Mouse (Mus musculus): ENCODE results near the gene Gm20441. TPM values are rescaled to one million over a fixed set of nuclear protein-coding genes. Genes with fewer than 3 reads are reported as not detected.

Gm20441 gene
- polyA plus RNA-seq, 1 experiment from 2014 or later = not detected

DNA sequence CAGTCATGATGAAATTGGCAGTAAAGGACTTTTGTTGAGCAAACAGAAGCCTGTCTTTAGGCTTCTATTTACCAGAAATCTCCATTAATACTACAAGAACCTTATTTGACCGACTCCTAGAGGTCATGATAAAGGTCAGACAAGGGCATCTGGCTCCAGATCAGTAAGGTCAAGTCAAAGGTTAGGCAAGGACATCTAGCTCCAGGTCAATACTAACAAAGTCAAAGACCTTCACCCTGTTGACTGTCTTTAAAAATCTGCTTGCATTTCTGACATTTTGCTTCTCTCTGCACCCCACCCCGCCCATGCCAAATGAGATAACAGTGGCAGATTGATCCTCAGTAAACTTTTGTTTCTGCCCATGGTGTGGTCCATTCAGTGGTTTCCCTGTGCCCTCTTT lies 23.5 kb upstream of the Gm20441 start:
- WGBS = 62% methylated on average over 2 of the region's 2 CpGs
- Histone ChIP-seq H3K4me2 (no peak overlapping the region), H3K36me3 (no peaks in the 10 kb centered on the region), H3K4me3 (no peak overlapping the region), H3K4me1 (replicated peaks) (no peaks in the 10 kb centered on the region), H3K27me3 (replicated peaks) (0 out of 2 replicates have a peak, but pooled peaks cover 7% of the 10 kb centered on the region), H3K27ac (ENCODE audit: poor library complexity, severe bottlenecking) (no peak overlapping the region), H3K9ac (no peak overlapping the region), H3K9me3 (replicated peaks) (peaks cover 3% of the 10 kb centered on the region; the same call in 1 of the 2 replicates)
- no peak for ATAC-seq (ENCODE audit: insufficient number of reproducible peaks, low FRiP score)

DNA sequence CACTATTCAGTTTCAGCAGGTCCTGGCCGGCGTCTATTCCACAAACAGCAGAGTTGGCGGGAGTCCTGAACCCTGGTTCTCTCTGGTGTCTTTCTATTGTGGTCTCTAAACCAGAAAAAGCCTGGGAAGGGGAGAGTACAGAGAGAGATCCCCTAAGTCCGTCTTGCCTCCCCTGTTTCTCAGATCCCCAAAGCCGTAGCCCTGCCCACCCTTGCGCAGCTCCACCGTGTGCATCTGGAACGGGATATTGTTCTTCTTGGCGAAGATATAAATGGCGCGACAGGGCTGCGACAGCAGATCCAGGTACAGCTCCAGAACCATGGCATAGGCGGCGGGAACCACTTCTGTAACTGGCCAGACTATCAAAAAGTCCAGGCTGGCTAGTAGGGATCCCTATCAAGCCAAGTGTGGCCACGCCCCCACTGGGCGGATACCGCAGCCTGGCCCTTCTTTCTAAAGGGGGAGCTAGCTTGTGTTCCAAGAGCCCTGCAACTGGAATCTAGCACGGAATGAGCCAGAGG lies 17.5 kb upstream of the Gm20441 start, which contains the start of gene Gstt1:
Gstt1 (minus strand) TSS at position 409 of the 521 bp plus-strand sequence.
- peak within 1 kb of the TSS; percentile 91 for H3K4me2 ChIP-seq
- H3K4me3 ChIP-seq = peak within 1 kb of the TSS; percentile 50
- peak within 1 kb of the TSS; percentile 59 for H3K9ac ChIP-seq
- 0 out of 2 replicates have a peak, but pooled peaks have one; percentile 33 for ATAC-seq (ENCODE audit: insufficient number of reproducible peaks, low FRiP score)
- no peak within 1 kb of the TSS for H3K27ac ChIP-seq (ENCODE audit: poor library complexity, severe bottlenecking)
- no peaks in the 10 kb centered on the region for H3K9me3 ChIP-seq (replicated peaks)
- WGBS = 2% methylated on average over 18 of the region's 18 CpGs
- H3K4me1 ChIP-seq (replicated peaks) = peaks cover 20% of the 10 kb centered on the region
- H3K36me3 ChIP-seq = no peaks in the 10 kb centered on the region
- H3K27me3 ChIP-seq (replicated peaks) = 0 out of 2 replicates have a peak, but pooled peaks cover 5% of the 10 kb centered on the region

DNA sequence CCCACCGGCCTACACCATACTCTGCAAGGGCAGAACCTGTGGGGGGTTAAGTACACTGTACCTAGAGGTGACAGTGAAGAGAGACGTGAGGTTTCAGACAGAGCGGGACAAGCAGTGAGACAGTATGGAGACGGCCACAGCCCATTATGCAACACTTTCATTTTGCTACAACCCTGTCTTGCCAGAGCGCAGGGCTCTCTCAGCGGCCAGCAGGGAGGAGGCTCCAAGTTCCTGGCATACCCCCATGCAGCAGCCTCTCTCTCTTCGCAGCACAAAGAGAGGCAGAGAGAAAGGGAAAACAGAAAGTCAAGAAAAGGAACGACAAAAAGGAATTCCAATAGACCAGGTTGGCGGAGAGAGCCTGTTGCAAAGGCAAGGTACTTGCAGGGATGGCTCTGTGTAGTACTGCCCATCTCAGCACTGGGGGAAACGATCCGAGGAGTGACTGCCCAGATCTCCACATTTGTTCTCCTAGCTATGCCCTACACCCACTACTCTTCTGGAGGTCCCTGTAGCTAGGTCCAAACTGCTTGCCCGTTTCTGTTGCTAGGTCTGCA lies 16.9 kb upstream of the Gm20441 start:
- Histone ChIP-seq H3K9ac (peak overlapping the region; percentile 59), H3K36me3 (no peaks in the 10 kb centered on the region), H3K27me3 (replicated peaks) (0 out of 2 replicates have a peak, but pooled peaks cover 5% of the 10 kb centered on the region), H3K27ac (ENCODE audit: poor library complexity, severe bottlenecking) (no peak overlapping the region), H3K9me3 (replicated peaks) (no peaks in the 10 kb centered on the region), H3K4me3 (peak overlapping the region; percentile 50), H3K4me1 (replicated peaks) (peaks cover 20% of the 10 kb centered on the region), H3K4me2 (peak overlapping the region; percentile 91)
- ATAC-seq (ENCODE audit: insufficient number of reproducible peaks, low FRiP score) = peak; percentile 67
- 1% methylated on average over 12 of the region's 12 CpGs for WGBS

DNA sequence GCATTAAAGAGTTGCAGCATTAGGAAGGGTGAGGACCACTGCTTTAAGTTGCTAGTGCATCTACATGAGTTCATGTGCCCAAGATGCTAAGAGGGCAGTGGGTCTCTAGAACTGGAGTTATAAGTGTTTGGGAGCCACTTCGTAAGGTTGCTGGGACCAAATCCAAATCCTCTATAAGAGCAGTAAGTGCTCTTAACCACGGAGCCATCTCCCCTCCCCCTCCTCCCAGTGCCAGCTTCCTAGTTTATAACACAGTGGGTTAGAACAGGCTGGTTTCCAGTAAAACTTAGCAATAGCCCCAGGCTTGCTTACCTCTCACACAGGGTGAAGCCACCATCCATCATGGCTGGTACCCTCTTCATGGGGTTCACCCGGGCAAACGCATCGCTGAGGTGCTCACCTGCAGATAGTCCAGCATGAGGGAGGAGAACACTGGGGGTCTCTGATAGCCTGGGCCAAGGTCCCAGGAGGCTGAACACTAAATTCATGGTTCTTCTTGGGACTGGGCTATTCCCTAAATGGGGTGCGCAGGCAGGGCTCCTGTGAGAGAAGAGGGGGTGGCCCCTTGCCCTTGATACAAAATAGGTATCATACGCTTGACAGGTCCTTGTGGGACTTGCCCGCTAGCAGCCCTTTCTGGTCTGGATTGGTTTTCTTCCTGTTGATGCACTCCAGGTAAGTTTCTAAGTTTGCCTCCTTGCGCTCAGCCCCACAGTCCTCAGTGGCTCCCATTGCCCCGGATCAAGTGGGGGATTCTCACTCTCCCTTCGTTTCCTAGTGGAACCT lies 16.2 kb upstream of the Gm20441 start:
- Histone ChIP-seq H3K9ac (peak overlapping the region; percentile 59), H3K4me1 (replicated peaks) (peaks cover 20% of the 10 kb centered on the region), H3K9me3 (replicated peaks) (no peaks in the 10 kb centered on the region), H3K4me3 (peak overlapping the region; percentile 50), H3K36me3 (no peaks in the 10 kb centered on the region), H3K27me3 (replicated peaks) (0 out of 2 replicates have a peak, but pooled peaks cover 5% of the 10 kb centered on the region), H3K4me2 (peak overlapping the region; percentile 91), H3K27ac (ENCODE audit: poor library complexity, severe bottlenecking) (no peak overlapping the region)
- ATAC-seq (ENCODE audit: insufficient number of reproducible peaks, low FRiP score) = no peak
- WGBS = 36% methylated on average over 11 of the region's 11 CpGs

DNA sequence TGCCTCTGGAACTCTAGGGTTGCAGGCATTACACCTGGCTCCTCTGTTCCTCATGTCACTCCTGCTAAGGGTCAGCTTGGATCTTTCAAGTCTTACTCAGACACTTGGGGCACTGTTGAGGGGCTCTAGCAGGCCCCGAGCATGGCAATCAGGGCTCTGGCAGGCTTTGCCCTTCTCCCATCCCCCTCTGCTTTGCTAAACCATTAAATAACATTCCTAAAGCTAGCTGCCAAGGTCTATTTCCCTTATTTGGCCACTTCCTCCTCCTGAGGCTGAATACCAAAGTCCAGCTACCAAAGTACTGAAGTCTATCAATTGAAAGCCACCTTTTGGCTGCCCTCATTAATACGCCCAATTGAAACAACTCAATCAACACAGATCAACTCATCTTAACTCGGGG lies 14.1 kb upstream of the Gm20441 start:
- H3K36me3 ChIP-seq = no peaks in the 10 kb centered on the region
- H3K27me3 ChIP-seq (replicated peaks) = no peaks in the 10 kb centered on the region

DNA sequence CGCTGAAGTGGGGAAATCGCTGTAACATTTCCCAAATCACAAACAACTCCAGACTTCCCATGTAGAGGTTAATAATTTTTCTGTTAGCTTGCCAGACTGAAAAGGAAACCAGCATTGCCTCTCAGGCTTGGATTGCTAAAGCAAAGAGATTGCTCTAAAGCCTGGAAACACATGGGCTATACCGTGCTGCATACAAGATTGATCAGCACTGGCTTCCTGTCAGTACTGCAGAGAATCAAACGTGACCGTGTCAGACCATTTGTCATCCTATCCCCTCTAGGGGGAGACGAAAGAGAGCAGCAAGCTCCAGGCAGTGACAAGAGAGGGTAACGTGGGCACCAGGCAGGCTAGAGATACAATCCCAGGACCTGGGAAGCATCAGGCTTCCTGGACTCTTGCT lies 10.0 kb upstream of the Gm20441 start:
- H3K4me1 ChIP-seq (replicated peaks) = 0 out of 2 replicates have a peak, but pooled peaks cover 3% of the 10 kb centered on the region
- H3K27ac ChIP-seq (ENCODE audit: poor library complexity, severe bottlenecking) = no peak overlapping the region
- H3K27me3 ChIP-seq (replicated peaks) = no peaks in the 10 kb centered on the region
- no peaks in the 10 kb centered on the region for H3K9me3 ChIP-seq (replicated peaks)
- H3K4me3 ChIP-seq = no peak overlapping the region
- H3K36me3 ChIP-seq = no peaks in the 10 kb centered on the region
- ATAC-seq (ENCODE audit: insufficient number of reproducible peaks, low FRiP score) = no peak
- no peak overlapping the region for H3K4me2 ChIP-seq
- 17% methylated on average over 7 of the region's 7 CpGs for WGBS
- H3K9ac ChIP-seq = no peak overlapping the region

More for the DNA sequence above, 14.1 kb upstream of the Gm20441 start:
- no peak overlapping the region for H3K4me3 ChIP-seq
- peaks cover 20% of the 10 kb centered on the region for H3K4me1 ChIP-seq (replicated peaks)
- no peak for ATAC-seq (ENCODE audit: insufficient number of reproducible peaks, low FRiP score)
- no peak overlapping the region for H3K27ac ChIP-seq (ENCODE audit: poor library complexity, severe bottlenecking)
- no peak overlapping the region for H3K9ac ChIP-seq
- H3K4me2 ChIP-seq = no peak overlapping the region
- WGBS = 28% methylated on average over 3 of the region's 3 CpGs
- H3K9me3 ChIP-seq (replicated peaks) = no peaks in the 10 kb centered on the region

DNA sequence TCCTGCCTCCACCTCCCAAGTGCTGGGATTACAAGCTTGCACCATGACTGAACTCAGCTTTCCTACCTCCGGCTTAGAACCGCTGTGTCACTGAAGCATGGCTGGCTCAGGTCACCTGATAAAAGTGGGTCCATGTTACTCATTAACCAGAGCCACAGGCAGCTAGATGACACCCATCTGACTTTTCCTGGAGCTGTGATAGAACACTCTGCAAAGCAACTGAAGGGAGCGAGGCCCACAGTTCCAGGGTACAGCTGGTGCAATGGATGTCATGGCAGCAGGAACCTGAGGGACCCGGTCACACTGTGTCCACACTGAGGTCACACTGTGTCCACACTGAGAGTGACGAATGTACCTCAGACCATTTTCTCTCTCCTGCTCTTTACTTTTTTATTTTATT lies 9.1 kb upstream of the Gm20441 start:
- Histone ChIP-seq H3K27ac (ENCODE audit: poor library complexity, severe bottlenecking) (no peak overlapping the region), H3K27me3 (replicated peaks) (no peaks in the 10 kb centered on the region), H3K9ac (no peak overlapping the region), H3K36me3 (no peaks in the 10 kb centered on the region), H3K4me2 (no peak overlapping the region), H3K4me3 (no peak overlapping the region), H3K9me3 (replicated peaks) (no peaks in the 10 kb centered on the region), H3K4me1 (replicated peaks) (0 out of 2 replicates have a peak, but pooled peaks cover 2% of the 10 kb centered on the region)
- WGBS = 79% methylated on average over 5 of the region's 5 CpGs
- no peak for ATAC-seq (ENCODE audit: insufficient number of reproducible peaks, low FRiP score)

DNA sequence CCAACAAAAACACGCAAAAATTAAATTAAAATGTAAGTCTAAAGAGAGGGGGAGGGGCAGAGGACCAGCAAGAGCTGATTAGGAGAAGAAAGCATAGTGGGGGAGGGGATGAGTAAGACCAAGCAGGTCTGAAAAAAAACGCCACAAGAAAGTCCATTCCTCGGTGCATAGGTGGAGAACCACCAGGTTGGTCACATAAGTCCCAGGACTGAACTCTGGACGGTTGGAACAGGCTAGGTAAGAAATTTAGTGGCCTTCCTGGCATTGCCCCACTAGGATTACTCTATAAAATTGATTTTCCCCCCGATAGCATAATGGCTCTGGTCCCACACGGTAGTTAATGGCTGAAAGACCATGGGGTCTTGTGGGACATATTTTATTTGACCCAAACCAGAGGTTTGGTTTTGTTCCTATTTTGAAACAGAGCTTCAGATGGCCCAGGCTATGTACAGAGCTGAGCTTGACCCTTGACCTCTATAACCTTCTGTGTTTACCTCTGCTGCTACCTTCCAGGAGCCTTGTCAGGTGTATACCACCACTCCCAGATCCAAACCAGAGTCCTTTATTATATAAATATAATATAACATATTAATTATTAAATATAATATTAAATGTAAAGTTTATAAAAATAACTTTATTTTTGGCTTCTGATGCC lies 8.5 kb upstream of the Gm20441 start:
- no peak overlapping the region for H3K4me2 ChIP-seq
- no peak overlapping the region for H3K27ac ChIP-seq (ENCODE audit: poor library complexity, severe bottlenecking)
- no peak for ATAC-seq (ENCODE audit: insufficient number of reproducible peaks, low FRiP score)
- H3K36me3 ChIP-seq = no peaks in the 10 kb centered on the region
- no peaks in the 10 kb centered on the region for H3K4me1 ChIP-seq (replicated peaks)
- H3K27me3 ChIP-seq (replicated peaks) = no peaks in the 10 kb centered on the region
- H3K9me3 ChIP-seq (replicated peaks) = no peaks in the 10 kb centered on the region
- 66% methylated on average over 6 of the region's 6 CpGs for WGBS
- H3K9ac ChIP-seq = no peak overlapping the region
- H3K4me3 ChIP-seq = no peak overlapping the region

DNA sequence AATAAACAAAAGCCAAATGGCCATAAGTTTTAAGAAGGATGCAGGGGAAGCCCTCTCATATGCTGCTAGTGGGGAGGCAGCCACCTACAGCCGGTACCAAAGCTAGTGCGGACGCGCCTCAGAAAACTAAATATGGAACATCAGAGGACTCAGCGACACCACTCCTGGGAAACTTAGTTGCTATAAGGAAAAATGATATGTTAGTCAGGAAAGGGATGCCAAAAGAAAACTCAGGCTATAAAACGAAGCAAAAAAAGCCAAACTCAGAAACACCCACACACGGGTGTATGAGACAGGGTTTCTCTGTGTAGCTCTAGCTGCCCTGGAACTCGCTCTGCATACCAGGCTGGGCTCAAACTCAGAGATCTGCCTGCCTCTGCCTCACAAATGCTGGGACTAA lies 7.5 kb upstream of the Gm20441 start:
- Histone ChIP-seq H3K36me3 (no peaks in the 10 kb centered on the region), H3K27ac (ENCODE audit: poor library complexity, severe bottlenecking) (no peak overlapping the region), H3K9me3 (replicated peaks) (no peaks in the 10 kb centered on the region), H3K4me1 (replicated peaks) (no peaks in the 10 kb centered on the region), H3K9ac (no peak overlapping the region), H3K4me2 (no peak overlapping the region), H3K27me3 (replicated peaks) (no peaks in the 10 kb centered on the region; the same call in 1 of the 2 replicates), H3K4me3 (no peak overlapping the region)
- ATAC-seq (ENCODE audit: insufficient number of reproducible peaks, low FRiP score) = no peak
- WGBS = 88% methylated on average over 8 of the region's 8 CpGs

DNA sequence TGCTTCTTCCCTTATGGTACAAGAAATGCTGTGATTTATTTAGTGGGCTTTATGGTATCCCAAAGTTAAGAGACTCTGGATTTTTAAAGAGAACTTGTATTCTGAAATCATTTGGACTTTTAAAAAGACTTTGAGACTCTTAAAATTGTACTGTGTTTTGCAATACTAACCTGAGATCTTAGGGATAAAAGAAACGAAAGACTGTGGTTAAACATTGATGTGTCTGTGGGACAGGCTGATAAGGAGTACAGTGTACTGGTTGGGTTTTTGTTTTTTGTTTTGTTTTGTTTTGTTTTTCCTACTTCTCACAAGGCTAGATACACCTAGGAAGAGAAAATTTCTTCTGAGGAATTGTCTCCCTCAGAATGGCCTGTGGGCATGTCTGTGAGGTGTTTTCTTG lies 4.7 kb upstream of the Gm20441 start:
- Histone ChIP-seq H3K4me1 (replicated peaks) (peaks cover 4% of the 10 kb centered on the region), H3K9ac (no peak overlapping the region), H3K36me3 (no peaks in the 10 kb centered on the region), H3K4me3 (no peak overlapping the region), H3K27ac (ENCODE audit: poor library complexity, severe bottlenecking) (no peak overlapping the region), H3K27me3 (replicated peaks) (peaks cover 5% of the 10 kb centered on the region; the same call in 1 of the 2 replicates), H3K9me3 (replicated peaks) (no peaks in the 10 kb centered on the region), H3K4me2 (no peak overlapping the region)
- no peak for ATAC-seq (ENCODE audit: insufficient number of reproducible peaks, low FRiP score)
- 69% methylated on average over 1 of the region's 1 CpGs for WGBS

Data from heart, embryonic 12.5 days (tissue).